Mouse (Mus musculus) liver, adult 2 months (tissue): ENCODE results near the gene Tgfbr1.

Experiments used
- CTCF ChIP-seq: fragments of 200-500 bp; IDR thresholded peaks from 2 replicates; pipeline ENCODE4 v1.5.1; 2011; ENCODE audit warnings: low read depth, low read length, control low read depth
- POLR2A ChIP-seq: fragments of 200-500 bp; IDR thresholded peaks from 2 replicates; pipeline ENCODE4 v1.6.1; 2011; ENCODE audit warnings: low read length, control low read depth; ENCODE audit not compliant: insufficient read depth; ENCODE audit errors: extremely low read depth

DNA sequence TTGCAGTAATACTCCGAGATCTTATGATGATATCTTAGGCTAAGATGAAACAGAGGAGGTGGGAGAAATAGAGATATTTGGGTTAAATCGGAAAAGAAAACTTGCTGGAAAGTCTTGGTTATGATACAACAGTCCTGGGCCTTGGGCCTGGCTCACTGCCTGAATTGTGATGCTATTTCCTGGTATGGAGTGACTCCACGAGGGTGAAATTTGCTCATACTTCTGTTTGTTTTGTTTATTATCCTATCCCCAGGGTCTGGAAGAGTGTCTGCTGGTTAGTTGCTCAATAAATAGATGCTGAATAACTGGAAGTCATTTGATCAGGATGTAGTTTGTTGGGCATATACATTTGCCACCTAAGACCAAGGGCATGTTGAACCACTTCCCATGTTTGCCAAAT is 25.2 kb upstream of the Tgfbr1 start:
- no peak for TF ChIP-seq CTCF
- no peak for TF ChIP-seq POLR2A
